Mouse (Mus musculus): ENCODE measurements at regions not wholly inside any gene's neighbourhood (a gene's known extent, or its start where the extent isn't known, plus 50 kb on each side); places are given as distances from the start of the nearest gene placed in this dataset.

DNA sequence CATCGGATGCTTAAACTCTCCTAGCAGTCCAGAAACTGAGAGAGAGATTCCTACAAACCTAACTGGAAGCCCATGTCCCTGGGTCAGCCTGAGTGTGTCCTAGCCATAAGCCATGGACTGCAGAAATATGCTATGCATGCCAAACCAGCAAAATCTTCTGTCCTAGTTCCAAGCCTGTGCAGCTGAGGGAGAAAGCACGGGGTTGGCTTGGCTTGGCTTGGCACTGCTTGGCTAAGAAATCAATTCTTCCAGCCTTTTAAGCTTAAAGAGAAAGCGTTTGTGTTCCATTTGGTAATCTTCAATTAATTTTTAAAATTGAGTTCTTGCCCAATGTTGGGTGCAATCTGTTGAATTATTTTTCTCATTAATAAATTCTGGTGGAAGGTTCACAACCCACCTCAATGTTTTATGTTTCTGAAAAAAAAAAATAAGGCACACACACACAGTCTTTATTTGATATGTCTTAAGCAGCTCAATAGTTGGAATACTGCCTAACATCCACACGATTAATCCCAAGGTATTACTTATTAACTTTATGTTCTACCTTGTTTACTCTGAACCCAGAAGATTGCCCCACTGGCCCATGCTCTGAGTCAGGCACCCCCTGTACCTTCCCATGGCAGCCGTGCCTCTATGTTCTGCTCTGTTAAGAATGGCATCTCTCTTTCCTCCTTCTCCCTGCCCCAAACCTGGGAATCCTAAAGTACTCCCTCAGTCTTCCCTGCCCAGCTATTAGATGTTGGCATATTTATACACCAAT lies 1083.0 kb upstream of the Dsel start:
- peak; percentile 3 for DNase-seq (ENCODE audit: low spot score)
- 81% methylated on average over 5 of the region's 5 CpGs for WGBS

More for the DNA sequence above, 1083.0 kb upstream of the Dsel start:
- Histone ChIP-seq H3K36me3 (ENCODE audit: control insufficient read depth, insufficient read depth, low read length) (no peaks in the 10 kb centered on the region), H3K4me2 (ENCODE audit: low read length) (no peak overlapping the region), H3K9me3 (replicated peaks; ENCODE audit: control insufficient read depth, low read length) (no peaks in the 10 kb centered on the region), H3K4me1 (ENCODE audit: control insufficient read depth, insufficient read depth, low read length) (no peaks in the 10 kb centered on the region), H3K9ac (ENCODE audit: low read length) (no peak overlapping the region), H3K27me3 (replicated peaks; ENCODE audit: control insufficient read depth, insufficient read depth, low read length) (no peaks in the 10 kb centered on the region), H3K4me3 (ENCODE audit: low read depth, low read length) (no peak overlapping the region), H3K27ac (ENCODE audit: low read depth, low read length) (no peak overlapping the region)
- ATAC-seq = no peak
